Mouse (Mus musculus): ENCODE data around the gene Pak1ip1.

DNA sequence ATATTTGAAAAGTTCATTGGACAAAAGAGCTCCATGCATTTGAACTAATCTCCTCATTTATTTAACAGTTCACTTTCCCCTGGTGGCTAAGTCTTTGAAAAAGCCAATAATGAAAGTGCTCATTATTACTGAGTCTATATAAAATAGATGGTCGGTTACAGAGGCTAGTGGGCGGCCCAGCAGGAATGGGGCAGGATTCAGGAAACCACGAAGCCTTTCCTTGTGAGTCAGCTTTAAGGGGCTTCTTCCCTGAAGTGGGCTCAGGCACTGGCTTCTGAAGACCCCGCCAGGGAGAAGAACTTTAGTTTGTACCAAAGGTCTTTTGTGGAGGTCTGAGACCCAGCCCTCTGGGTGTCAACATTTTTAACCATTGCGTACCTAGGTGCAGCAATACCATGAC lies 51.1 kb downstream of the Pak1ip1 start:
- TF ChIP-seq GATA1 (IDR thresholded peaks at IDR 0.05; ENCODE audit: low read length) (no peak), TAL1 (IDR thresholded peaks at IDR 0.05; ENCODE audit: low read length) (no peak)

All from erythroblast, embryonic 14.5 days (primary cell).